Mouse (Mus musculus) frontal cortex, postnatal 14 days (tissue): ENCODE data around the gene Gm2696.
"Not testable (repeated sequence)": the region's sequence is repeated elsewhere in the genome, so short reads cannot be mapped to it uniquely, and the experiment has no call there.

Experiments
- DNase-seq, 2 experiments: peaks; one replicate each; pipeline ENCODE4 v3.0.0; 2022; ENCODE audit warnings: low spot score in 2 of 2

Gene Gm2696

DNA sequence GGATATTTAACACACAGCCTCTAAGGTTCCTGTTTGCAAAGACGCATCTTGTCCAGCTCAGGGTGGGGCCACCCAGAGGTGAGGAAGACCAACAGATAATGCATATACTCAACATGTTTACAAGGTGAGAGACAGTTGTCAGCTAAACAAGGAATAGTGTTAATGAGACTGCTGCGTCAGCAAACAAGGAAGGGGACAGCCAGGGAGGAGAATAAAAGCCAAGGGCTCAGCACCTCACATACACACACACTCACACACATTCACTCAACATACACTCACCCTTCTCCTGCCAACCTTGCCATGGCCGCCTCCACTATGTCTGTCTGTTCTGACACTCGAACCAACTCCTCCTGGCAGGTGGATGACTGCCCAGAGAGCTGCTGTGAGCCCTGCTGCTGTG is at the start of gene Gm2696:
Gene Gm2696 (plus strand): TSS at position 301 of the 400 bp plus-strand sequence.
- no peak for DNase-seq

DNA sequence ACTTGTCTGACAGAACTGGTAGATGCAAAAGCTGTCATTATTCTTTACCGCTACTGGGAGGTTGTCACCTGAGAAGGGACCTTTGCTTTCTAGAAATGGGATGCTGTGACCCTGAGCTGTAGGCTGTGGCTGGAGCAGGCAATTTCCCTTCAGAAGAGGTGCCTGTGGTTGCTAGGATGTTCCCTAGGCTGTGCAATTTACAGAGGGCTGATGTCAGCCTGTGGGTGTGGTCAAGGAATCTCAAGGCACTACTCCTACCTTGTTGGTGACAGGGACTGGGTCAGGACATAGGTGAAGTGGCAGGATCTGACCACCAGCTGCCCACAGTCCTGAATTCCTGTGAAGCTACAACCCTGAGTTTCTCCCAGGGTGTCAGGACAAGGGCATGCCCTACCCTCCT is 44.8 kb upstream of the Gm2696 start:
- DNase-seq: no peak

- not testable (repeated sequence) for DNase-seq
Measured at GRCm38 (mm10) chr10:77771225-77771624, 43.3 kb upstream of the Gm2696 start, which contains the start of gene Gm3238. Gm3238 (minus strand) TSS chr10:77771325.

DNA sequence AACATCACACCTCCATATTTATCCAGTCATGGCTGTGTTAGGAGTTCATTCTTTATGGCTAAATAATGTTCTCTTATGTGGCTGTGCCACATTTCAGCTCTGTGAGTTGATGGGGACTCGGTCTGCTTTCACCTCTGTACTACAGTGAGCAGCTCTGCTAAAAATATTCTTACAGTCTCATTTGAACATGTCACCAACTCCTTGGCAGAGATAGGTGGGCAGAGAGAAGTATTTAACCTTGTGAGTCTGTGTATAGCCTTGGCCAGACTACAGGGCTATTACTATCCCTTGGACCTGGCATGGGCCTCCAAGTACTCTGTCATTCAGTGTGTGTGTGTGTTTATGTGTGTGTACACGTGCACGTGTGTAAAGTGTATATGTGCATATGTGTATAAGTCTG is 42.3 kb upstream of the Gm2696 start:
- not testable (repeated sequence) for DNase-seq

GRCm38 (mm10) chr10:77776844-77777243 is 37.6 kb upstream of the Gm2696 start, which contains the start of gene Gm7138:
Gm7138 (minus strand) TSS chr10:77776944.
- DNase-seq: not testable (repeated sequence)

DNA sequence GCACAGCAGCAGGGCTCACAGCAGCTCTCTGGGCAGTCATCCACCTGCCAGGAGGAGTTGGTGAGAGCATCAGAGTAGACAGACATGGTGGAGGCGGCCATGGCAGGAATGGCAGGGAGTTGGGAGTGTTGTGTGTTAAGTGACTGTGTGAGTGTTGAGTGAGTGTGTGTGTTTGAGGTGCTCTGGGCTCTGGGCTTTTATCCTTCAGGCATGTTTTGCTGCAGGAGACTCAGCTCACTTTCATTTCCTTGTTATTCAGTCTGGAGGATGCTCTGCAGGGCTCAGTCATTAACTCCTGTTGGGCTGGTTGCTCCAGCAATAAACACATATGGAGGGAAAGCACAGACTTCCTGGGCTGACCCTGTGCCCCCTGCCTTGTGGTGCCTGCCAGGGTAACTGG is 32.0 kb upstream of the Gm2696 start, which contains the start of gene Gm3250:
Gene Gm3250 (minus strand): TSS at position 101 of the 400 bp plus-strand sequence.
- not testable (repeated sequence) for DNase-seq

DNA sequence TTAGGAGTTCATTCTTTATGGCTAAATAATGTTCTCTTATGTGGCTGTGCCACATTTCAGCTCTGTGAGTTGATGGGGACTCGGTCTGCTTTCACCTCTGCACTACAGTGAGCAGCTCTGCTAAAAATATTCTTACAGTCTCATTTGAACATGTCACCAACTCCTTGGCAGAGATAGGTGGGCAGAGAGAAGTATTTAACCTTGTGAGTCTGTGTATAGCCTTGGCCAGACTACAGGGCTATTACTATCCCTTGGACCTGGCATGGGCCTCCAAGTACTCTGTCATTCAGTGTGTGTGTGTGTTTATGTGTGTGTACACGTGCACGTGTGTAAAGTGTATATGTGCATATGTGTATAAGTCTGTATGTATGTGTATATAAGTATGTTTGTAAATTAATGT is 31.1 kb upstream of the Gm2696 start:
- DNase-seq: not testable (repeated sequence)

DNA sequence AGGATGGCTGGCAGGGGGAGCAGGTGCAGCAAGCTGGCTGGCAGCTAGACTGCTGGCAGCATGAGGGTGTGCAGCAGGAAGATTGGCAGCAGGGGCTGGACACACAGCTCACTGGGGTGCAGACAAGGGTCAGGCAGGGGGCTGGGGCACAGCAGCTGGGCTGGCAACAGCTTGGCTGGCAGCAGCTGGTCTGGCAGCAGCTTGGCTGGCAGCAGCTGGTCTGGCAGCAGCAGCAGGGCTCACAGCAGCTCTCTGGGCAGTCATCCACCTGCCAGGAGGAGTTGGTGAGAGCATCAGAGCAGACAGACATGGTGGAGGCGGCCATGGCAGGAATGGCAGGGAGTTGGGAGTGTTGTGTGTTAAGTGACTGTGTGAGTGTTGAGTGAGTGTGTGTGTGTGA is 26.6 kb upstream of the Gm2696 start, which contains the start of gene Gm7137:
Gene Gm7137 (minus strand): TSS at position 325 of the 400 bp plus-strand sequence.
- not testable (repeated sequence) for DNase-seq

GRCm38 (mm10) chr10:77788621-77789020 is 25.9 kb upstream of the Gm2696 start:
- DNase-seq: no peak

DNA sequence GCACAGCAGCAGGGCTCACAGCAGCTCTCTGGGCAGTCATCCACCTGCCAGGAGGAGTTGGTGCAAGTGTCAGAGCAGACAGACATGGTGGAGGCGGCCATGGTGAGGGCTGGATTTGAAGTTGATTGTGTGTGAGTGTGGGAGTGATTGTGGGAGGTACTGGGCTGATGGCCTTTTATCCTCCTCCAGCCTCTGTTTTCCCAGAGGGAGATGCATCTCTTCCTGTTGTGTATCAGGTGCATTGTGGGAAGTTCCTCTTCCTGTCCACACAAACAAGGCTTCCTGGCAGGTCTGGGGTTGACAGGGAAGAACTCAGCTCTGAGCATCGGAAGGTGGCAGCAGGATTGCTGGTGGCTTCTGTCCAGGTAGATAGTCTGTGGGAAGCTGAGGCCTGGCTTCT is 19.5 kb upstream of the Gm2696 start, which contains the start of gene Gm9639:
Gene Gm9639 (minus strand): TSS at position 101 of the 400 bp plus-strand sequence.
- no peak for DNase-seq

GRCm38 (mm10) chr10:77797677-77798076 is 16.8 kb upstream of the Gm2696 start:
- DNase-seq: no peak

- DNase-seq: not testable (repeated sequence)
Measured at GRCm38 (mm10) chr10:77798164-77798920, 16.1 kb upstream of the Gm2696 start.

DNA sequence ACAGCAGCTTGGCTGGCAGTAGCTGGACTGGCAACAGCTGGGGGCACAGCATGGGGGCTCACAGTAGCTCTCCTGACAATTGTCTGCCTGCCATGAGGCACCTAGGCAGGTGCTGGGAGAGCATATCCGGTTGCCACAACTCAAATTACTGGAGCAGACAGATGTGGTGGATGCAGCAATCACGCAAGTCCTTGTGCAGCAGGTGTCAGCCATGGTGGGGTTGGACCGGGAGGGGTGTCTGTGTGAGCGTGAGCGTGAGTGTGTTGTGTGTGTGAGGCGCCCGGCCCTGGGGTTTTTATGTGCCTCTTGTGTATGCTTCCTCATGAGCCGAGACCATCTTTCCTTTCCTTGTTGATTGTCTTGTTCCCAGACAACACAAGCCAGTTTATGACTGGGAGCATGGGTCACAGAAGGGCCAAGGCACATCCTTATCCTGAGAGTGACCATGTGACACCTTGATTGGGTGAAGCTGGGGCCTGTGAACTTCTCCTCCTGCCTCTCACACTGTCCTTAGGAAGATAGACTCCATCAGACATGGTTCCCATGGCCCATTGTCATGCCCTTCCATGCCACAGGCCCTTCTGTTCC is 15.5 kb upstream of the Gm2696 start, which contains the start of gene Gm19668:
Gene Gm19668 (minus strand): TSS at position 213 of the 588 bp plus-strand sequence.
- no peak for DNase-seq

DNA sequence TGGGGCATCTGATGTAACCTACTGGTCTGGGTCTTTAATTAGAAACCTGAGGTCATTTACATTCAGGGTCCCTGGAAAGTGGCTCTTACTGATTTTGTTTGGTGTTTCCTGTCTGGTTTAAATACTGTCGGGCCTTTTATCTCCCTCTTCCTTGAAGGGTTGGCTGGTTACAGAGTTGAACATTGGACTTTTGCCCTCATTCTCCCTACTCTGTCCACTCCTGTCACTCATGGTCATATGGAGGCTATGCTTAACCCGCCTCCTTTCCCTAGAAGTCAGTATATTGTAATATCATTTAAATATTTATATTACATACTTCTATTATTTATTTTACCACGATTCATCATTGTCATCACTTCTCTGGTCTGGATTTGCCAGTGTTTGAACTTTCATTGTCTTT is 10.4 kb upstream of the Gm2696 start:
- no peak for DNase-seq

- DNase-seq: no peak
Measured at GRCm38 (mm10) chr10:77811743-77812142, 2.7 kb upstream of the Gm2696 start, which contains the start of gene Gm9507. Gm9507 (minus strand) TSS chr10:77811843.

- DNase-seq: no peak
Measured at GRCm38 (mm10) chr10:77815514-77815913, 1.0 kb downstream of the Gm2696 start.

- no peak for DNase-seq
Measured at GRCm38 (mm10) chr10:77818523-77818922, 4.0 kb downstream of the Gm2696 start.

- no peak for DNase-seq
Measured at GRCm38 (mm10) chr10:77819203-77819602, 4.7 kb downstream of the Gm2696 start.

DNA sequence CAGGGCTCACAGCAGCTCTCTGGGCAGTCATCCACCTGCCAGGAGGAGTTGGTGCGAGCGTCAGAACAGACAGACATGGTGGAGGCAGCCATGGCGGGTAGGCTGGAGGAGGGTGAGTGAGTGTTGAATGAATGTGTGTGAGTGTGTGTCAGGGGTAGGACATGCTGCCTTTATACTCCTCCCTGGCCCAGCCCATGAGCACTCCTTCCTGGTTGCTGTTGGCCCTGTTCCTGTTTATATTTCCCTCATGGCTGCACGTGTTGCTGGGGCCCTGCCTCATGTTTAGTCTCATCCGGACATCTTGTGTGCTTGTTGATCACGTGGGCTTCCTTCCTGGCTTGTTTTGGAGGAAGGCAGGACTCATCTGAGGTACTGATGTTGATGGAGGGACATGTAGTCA is 12.5 kb downstream of the Gm2696 start, which contains the start of gene Krtap10-4:
Gene Krtap10-4 (minus strand): TSS at position 145 of the 400 bp plus-strand sequence.
- no peak for DNase-seq

GRCm38 (mm10) chr10:77835647-77836046 is 21.2 kb downstream of the Gm2696 start, which contains the start of gene Krtap10-10:
Krtap10-10 (plus strand) TSS chr10:77835947.
- DNase-seq: no peak

GRCm38 (mm10) chr10:77839006-77839405 is 24.5 kb downstream of the Gm2696 start:
- DNase-seq: no peak

- DNase-seq: no peak
Measured at GRCm38 (mm10) chr10:77846503-77846902, 32.0 kb downstream of the Gm2696 start, which contains the start of gene Gm36176. Gm36176 (plus strand) TSS chr10:77846803.
